Mouse (Mus musculus) myocyte (in vitro differentiated cells): ENCODE measurements around the gene Grin1.

Experiments used
- CEBPB ChIP-seq: IDR thresholded peaks from 2 replicates; pipeline ENCODE4 v1.6.1; 2011; ENCODE audit warnings: mild to moderate bottlenecking, moderate library complexity; ENCODE audit not compliant: poor library complexity, insufficient read depth, severe bottlenecking
- E2F4 ChIP-seq: IDR thresholded peaks from one replicate; pipeline ENCODE4 v1.6.1; 2011; ENCODE audit warnings: mild to moderate bottlenecking, control low read depth, moderate library complexity; ENCODE audit not compliant: insufficient read depth
- MAX ChIP-seq: IDR thresholded peaks from one replicate; pipeline ENCODE4 v1.6.1; 2011; ENCODE audit warnings: low read depth, mild to moderate bottlenecking, control low read depth
- MYOG ChIP-seq, 3 experiments: IDR thresholded peaks; one replicate each; pipeline ENCODE4 v1.6.1; 2011; ENCODE audit warnings: control low read depth in 2 of 3, low read depth in 2 of 3, mild to moderate bottlenecking in 2 of 3; ENCODE audit not compliant: insufficient read length in 2 of 3, control insufficient read depth in 1 of 3, insufficient read depth in 1 of 3
- POLR2A ChIP-seq: IDR thresholded peaks from one replicate; pipeline ENCODE4 v1.6.1; 2011; ENCODE audit warnings: low read depth, mild to moderate bottlenecking, control low read depth, moderate library complexity; ENCODE audit not compliant: insufficient read length
- POLR2AphosphoS2 ChIP-seq: IDR thresholded peaks from one replicate; pipeline ENCODE4 v1.6.1; 2011; ENCODE audit warnings: low read depth, control low read depth; ENCODE audit not compliant: insufficient read length
- REST ChIP-seq: IDR thresholded peaks from one replicate; pipeline ENCODE4 v1.6.1; 2011; ENCODE audit warnings: mild to moderate bottlenecking, control low read depth, moderate library complexity; ENCODE audit not compliant: insufficient read depth, insufficient read length
- SRF ChIP-seq: IDR thresholded peaks from one replicate; pipeline ENCODE4 v1.6.1; 2011; ENCODE audit warnings: low read depth; ENCODE audit not compliant: control insufficient read depth, insufficient read length
- USF1 ChIP-seq: IDR thresholded peaks from one replicate; pipeline ENCODE4 v1.6.1; 2011; ENCODE audit warnings: low read depth, mild to moderate bottlenecking, control low read depth, moderate library complexity

GRCm38 (mm10) chr2:25318119-25318966 lies 644 bp downstream of the Grin1 start:
- TF ChIP-seq POLR2A (no peak), SRF (no peak), MAX (no peak), MYOG (IDR thresholded peaks at IDR 0.05; ENCODE audit: control insufficient read depth in 1 of 3, insufficient read depth in 1 of 3, insufficient read length in 2 of 3, low read depth in 2 of 3) (no peak), USF1 (no peak), CEBPB (no peak), E2F4 (no peak), POLR2AphosphoS2 (no peak), REST (no peak)
